Mouse (Mus musculus) pancreas, adult 10 weeks (tissue): ENCODE results near the gene Nccrp1. TPM values are rescaled to one million over a fixed set of nuclear protein-coding genes. Genes with fewer than 3 reads are reported as not detected.

ENCODE experiments used
- polyA plus RNA-seq: library from polyadenylated mRNA; stranded (reverse); fragments of 350-450 nt; fragmentation: Illumina TruSeq; extraction: RNeasy Lipid Tissue Mini Kit (QIAGEN cat#74804); gene quantifications from one replicate; pipeline ENCODE4 v1.2.3, GENCODE M21; 2015; ENCODE audit warnings: low read depth, low replicate concordance; ENCODE audit not compliant: insufficient read depth

Gene Nccrp1
- polyA plus RNA-seq = not detected

DNA sequence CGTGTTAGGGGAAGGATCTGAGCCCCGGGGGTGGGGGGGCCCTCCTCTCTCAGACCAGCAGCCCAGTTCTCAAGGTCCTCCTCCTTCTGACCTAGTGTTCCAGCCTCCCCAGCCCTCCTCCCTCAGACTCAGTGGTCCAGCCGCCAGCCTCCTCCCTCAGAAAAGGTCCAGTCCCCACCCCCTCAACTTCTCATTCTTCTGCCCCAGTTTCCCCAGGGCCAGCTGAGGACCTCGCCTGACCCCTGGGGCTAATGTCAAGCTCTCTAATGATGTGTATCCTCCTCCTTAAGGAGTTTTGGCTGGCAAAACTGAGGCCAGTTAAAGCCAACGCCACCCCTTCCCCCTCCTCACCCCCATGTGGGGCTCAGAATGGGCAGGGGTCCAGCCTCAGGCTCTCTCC is at the start of gene Nccrp1:
TSS of gene Nccrp1 (minus strand) at position 101 of the 400 bp plus-strand sequence.

DNA sequence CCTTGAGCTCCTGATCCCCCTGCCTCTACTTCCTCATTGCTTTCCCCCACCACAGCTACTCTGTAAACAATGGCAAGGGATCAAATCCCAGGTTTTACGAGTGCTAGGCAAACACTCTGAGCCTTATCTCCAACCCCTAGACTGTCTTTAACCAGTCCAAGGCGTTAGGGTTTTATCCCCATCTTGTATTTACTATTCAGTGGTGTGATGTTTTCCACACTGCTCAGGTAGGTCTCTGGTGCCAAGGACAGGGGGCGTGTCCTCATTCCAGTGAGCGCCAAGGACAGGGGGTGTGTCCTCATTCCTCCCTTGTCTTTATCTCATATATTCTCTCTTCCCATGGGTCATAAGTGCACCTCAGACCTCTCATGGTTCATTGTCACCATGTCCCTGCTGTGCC is 6.5 kb downstream of the Nccrp1 start, which contains the start of gene Sycn:
TSS of gene Sycn (plus strand) at position 360 of the 400 bp plus-strand sequence.

DNA sequence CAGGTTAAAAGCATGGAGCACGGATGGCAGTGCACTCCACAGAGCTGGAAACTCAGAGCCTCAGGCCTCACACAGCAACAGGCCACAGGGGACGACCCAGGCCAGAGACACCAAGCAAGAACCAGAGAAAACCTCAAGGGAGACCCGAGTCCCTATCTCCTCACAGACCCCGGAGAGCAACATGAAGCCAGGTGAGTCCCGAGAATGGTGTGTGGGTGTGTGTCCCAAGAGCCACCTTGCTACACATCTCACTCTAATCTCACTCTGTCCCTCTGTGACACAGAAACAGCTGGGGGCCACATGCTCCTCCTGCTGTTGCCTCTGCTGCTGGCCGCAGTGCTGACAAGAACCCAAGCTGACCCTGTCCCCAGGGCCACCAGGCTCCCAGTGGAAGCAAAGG is 24.5 kb downstream of the Nccrp1 start, which contains the start of gene Ifnl3:
TSS of gene Ifnl3 (plus strand) at position 301 of the 400 bp plus-strand sequence.

DNA sequence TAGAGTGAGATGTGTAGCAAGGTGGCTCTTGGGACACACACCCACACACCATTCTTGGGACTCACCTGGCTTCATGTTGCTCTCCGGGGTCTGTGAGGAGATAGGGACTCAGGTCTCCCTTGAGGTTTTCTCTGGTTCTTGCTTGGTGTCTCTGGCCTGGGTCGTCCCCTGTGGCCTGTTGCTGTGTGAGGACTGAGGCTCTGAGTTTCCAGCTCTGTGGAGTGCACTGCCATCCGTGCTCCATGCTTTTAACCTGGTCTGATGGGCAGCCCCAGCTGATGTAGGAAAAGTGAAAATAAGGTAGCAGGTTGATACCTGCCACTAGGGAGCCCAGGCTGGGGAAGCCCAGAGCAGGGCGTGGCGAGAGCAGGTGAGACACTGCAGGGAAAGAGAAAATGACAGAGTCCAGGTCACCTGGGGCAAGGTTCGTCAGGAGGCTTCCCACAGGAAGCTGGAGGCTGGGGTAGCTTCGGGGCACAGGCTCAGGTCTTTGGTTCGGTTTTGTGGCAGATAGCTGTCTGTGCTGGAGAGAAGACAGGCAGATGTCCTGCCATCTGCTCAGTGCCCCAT is 36.6 kb downstream of the Nccrp1 start, which contains the start of gene Ifnl2:
TSS of gene Ifnl2 (minus strand) at position 51 of the 570 bp plus-strand sequence.

Other genes with a start within 250 kb of the Nccrp1 start
- gene Dll3, start 245.0 kb downstream of the Nccrp1 start, polyA plus RNA-seq = not detected
- gene Timm50, start 235.2 kb downstream of the Nccrp1 start, polyA plus RNA-seq = 17.7 TPM
- gene Supt5, start 208.5 kb downstream of the Nccrp1 start, polyA plus RNA-seq = 29.0 TPM
- gene Rps16, start 196.6 kb downstream of the Nccrp1 start, polyA plus RNA-seq = 346 TPM
- gene Plekhg2, start 174.7 kb downstream of the Nccrp1 start, polyA plus RNA-seq = 9.1 TPM
- gene Zfp36, start 167.0 kb downstream of the Nccrp1 start, polyA plus RNA-seq = 11.6 TPM
- gene Med29, start 154.5 kb downstream of the Nccrp1 start, polyA plus RNA-seq = 11.4 TPM
- gene Paf1, start 154.3 kb downstream of the Nccrp1 start, polyA plus RNA-seq = 34.6 TPM
- 10.5 TPM for gene Gmfg, start 109.8 kb downstream of the Nccrp1 start, polyA plus RNA-seq
- 0.52 TPM for gene Lrfn1, start 95.3 kb downstream of the Nccrp1 start, polyA plus RNA-seq
- not detected for gene Ifnl2, start 36.8 kb downstream of the Nccrp1 start, polyA plus RNA-seq
- gene Ifnl3, start 24.4 kb downstream of the Nccrp1 start, polyA plus RNA-seq = not detected
- gene Sycn, start 6.4 kb downstream of the Nccrp1 start, polyA plus RNA-seq = 18,579 TPM
- 8.6 TPM for gene Samd4b, start 50.9 kb upstream of the Nccrp1 start, polyA plus RNA-seq
- 5.4 TPM for gene Pak4, start 50.9 kb upstream of the Nccrp1 start, polyA plus RNA-seq
- gene Acp7, start 84.1 kb upstream of the Nccrp1 start, polyA plus RNA-seq = not detected
- gene Fbxo27, start 145.6 kb upstream of the Nccrp1 start, polyA plus RNA-seq = not detected
- gene Fbxo17, start 169.6 kb upstream of the Nccrp1 start, polyA plus RNA-seq = 2.8 TPM
- 42.5 TPM for gene Mrps12, start 194.6 kb upstream of the Nccrp1 start, polyA plus RNA-seq
- 2.6 TPM for gene Sars2, start 194.7 kb upstream of the Nccrp1 start, polyA plus RNA-seq
- not detected for gene Ccer2, start 208.9 kb upstream of the Nccrp1 start, polyA plus RNA-seq
- 28.4 TPM for gene Sirt2, start 219.5 kb upstream of the Nccrp1 start, polyA plus RNA-seq
- gene Nfkbib, start 220.3 kb upstream of the Nccrp1 start, polyA plus RNA-seq = 8.7 TPM
- gene Rinl, start 241.7 kb upstream of the Nccrp1 start, polyA plus RNA-seq = 1.8 TPM